ENCODE assay signal across 30 mouse cellular contexts in genomic region chrX:73471764-73472163, GRCm38 (mm10). TPM values are rescaled to one million over a fixed set of nuclear protein-coding genes. Genes with fewer than 3 reads are reported as not detected.
"Had no signal": no experiment of that assay in that cellular context is flagged by ENCODE, and none has a peak within 500 bp of the region (broad histone marks: within the 10 kb centered on the region; RNA-seq: fewer than 3 reads in every experiment).

No protein-coding gene starts in this region.

- H3K9ac ChIP-seq: liver, embryonic 14.5 days had no signal

- ATAC-seq: intestine, postnatal 0 days had no signal

- H3K9me3 ChIP-seq: megakaryocyte, embryonic 14.5 days had no signal

- H3K4me3 ChIP-seq: layer of hippocampus, adult 2 months; megakaryocyte, embryonic 14.5 days had no signal

- H3K4me2 ChIP-seq: midbrain, embryonic 11.5 days had no signal

- H3K27ac ChIP-seq: kidney, postnatal 0 days; layer of hippocampus, adult 2 months; liver, embryonic 14.5 days; macrophage; stomach, postnatal 0 days had no signal

- DNase-seq: kidney, adult 2 months; kidney, postnatal 25 days; layer of hippocampus, adult 9-11 months; lung, adult 2 months; midbrain, embryonic 14.5 days; right cerebral cortex, adult 18-20 months; right cerebral cortex, postnatal 14 days; right cerebral cortex, postnatal 4 days; thymus, adult 2 months; thymus, postnatal 14 days; thymus, postnatal 4 days had no signal

RNA-seq across cellular contexts. Expression of gene Atp2b3, which starts 31.1 kb away (rescaled TPM):
- polyA plus RNA-seq: liver, embryonic 14.5 days had no signal

RNA-seq across cellular contexts. Expression of gene Trex2, which starts 36.6 kb away (rescaled TPM):
- total RNA-seq: layer of hippocampus, adult 2 months; layer of hippocampus, postnatal 25 days; left cerebral cortex, adult 18-20 months; left cerebral cortex, postnatal 10 days; left cerebral cortex, postnatal 36 days had no signal
- polyA plus RNA-seq: intestine, postnatal 0 days; kidney, adult 2 months; kidney, embryonic 14.5 days; limb, embryonic 11.5 days; liver, embryonic 14.5 days; lung, embryonic 16.5 days; macrophage; midbrain, embryonic 11.5 days; midbrain, embryonic 14.5 days; midbrain, postnatal 0 days; neural tube, embryonic 11.5 days; neural tube, embryonic 14.5 days; stomach, embryonic 14.5 days had no signal
